Comparison of ENCODE assay signal across 8 mouse cellular contexts in genomic region chr12:86834416-86834772, GRCm38 (mm10). TPM values are rescaled to one million over a fixed set of nuclear protein-coding genes. Genes with fewer than 3 reads are reported as not detected.
DNase-seq lines count a peak whose midpoint lies in the region; ATAC-seq and TF ChIP-seq lines count a peak whose summit lies in the region.

No protein-coding gene starts in this region.

- ATAC-seq in hindbrain, embryonic 16.5 days, result no peak
- peak; percentile 24 to 34 for ATAC-seq in hematopoietic stem cell, adult 5-6 weeks (replicated peaks in 1 of 2; ENCODE audit: insufficient read depth in 1 of 2, low FRiP score in 2 of 2, low TSS enrichment in 1 of 2, low read depth in 1 of 2, poor library complexity in 2 of 2, severe bottlenecking in 2 of 2)

- 85% methylated on average over 3 of the region's 3 CpGs for whole genome bisulfite sequencing in hindbrain, embryonic 10.5 days
- 85% methylated on average over 3 of the region's 3 CpGs for WGBS in hindbrain, embryonic 16.5 days
- WGBS in small intestine, adult 2 months, result 64% methylated on average over 3 of the region's 3 CpGs

- H3K4me1 ChIP-seq in hindbrain, embryonic 10.5 days (replicated peaks), result peaks cover 49% of the 10 kb centered on the region
- peaks cover 17% of the 10 kb centered on the region for H3K4me1 ChIP-seq in hindbrain, embryonic 16.5 days (ENCODE audit: control insufficient read depth, insufficient read depth, low read depth, low read length)
- H3K4me1 ChIP-seq in small intestine, adult 2 months (ENCODE audit: control insufficient read depth, insufficient read depth, insufficient read length, low read length), result peaks cover 36% of the 10 kb centered on the region

- no peak for TF ChIP-seq CTCF in small intestine, adult 2 months (IDR thresholded peaks at IDR 0.05; ENCODE audit: extremely low read depth, insufficient read length, insufficient replicate concordance, low read depth, low read length)

- no peak for TF ChIP-seq POLR2A in small intestine, adult 2 months (IDR thresholded peaks at IDR 0.05; ENCODE audit: low read depth, low read length)

- H3K9ac ChIP-seq in hindbrain, embryonic 16.5 days (ENCODE audit: low read depth, low read length), result no peak overlapping the region

- DNase-seq in hindbrain, embryonic 10.5 days (ENCODE audit: low spot score), result no peak
- DNase-seq in MEL-GATA-1-ER (ENCODE audit: extremely low read depth, low read depth), result peak; percentile 93
- no peak for DNase-seq in urinary bladder, adult 18-20 months (ENCODE audit: low spot score in 2 of 2)
- DNase-seq in layer of hippocampus, postnatal 25 days (ENCODE audit: extremely low spot score in 1 of 2, low spot score in 1 of 2), result no peak
- no peak for DNase-seq in cerebellum, postnatal 25 days

- peaks cover 46% of the 10 kb centered on the region for H3K27me3 ChIP-seq in hindbrain, embryonic 10.5 days (ENCODE audit: insufficient read depth, poor library complexity, severe bottlenecking)
- no peaks in the 10 kb centered on the region for H3K27me3 ChIP-seq in hindbrain, embryonic 16.5 days (replicated peaks; ENCODE audit: control insufficient read depth, insufficient read depth, low read length)
- no peaks in the 10 kb centered on the region for H3K27me3 ChIP-seq in small intestine, adult 2 months (ENCODE audit: control insufficient read depth, insufficient read depth, low read length)

- H3K9me3 ChIP-seq in hindbrain, embryonic 10.5 days, result no peaks in the 10 kb centered on the region
- H3K9me3 ChIP-seq in hindbrain, embryonic 16.5 days (ENCODE audit: control insufficient read depth, low read length), result no peaks in the 10 kb centered on the region

- no peak overlapping the region for H3K4me2 ChIP-seq in hindbrain, embryonic 16.5 days (ENCODE audit: low read length)

- H3K36me3 ChIP-seq in hindbrain, embryonic 10.5 days, result no peaks in the 10 kb centered on the region
- no peaks in the 10 kb centered on the region for H3K36me3 ChIP-seq in hindbrain, embryonic 16.5 days (ENCODE audit: control insufficient read depth, insufficient read depth, low read length)
- no peaks in the 10 kb centered on the region for H3K36me3 ChIP-seq in small intestine, adult 2 months (ENCODE audit: control insufficient read depth, insufficient read depth, low read length)

- H3K27ac ChIP-seq in hindbrain, embryonic 10.5 days, result peak overlapping the region; percentile 23
- H3K27ac ChIP-seq in hindbrain, embryonic 16.5 days (ENCODE audit: low read depth, low read length), result no peak overlapping the region
- peak overlapping the region; percentile 87 for H3K27ac ChIP-seq in small intestine, adult 2 months (ENCODE audit: insufficient read depth, low read depth, low read length)

- no peak overlapping the region for H3K4me3 ChIP-seq in hindbrain, embryonic 10.5 days
- H3K4me3 ChIP-seq in hindbrain, embryonic 16.5 days (ENCODE audit: low read length), result no peak overlapping the region
- no peak overlapping the region for H3K4me3 ChIP-seq in small intestine, adult 2 months (ENCODE audit: low read depth, low read length)

RNA-seq across cellular contexts. Expression of gene Irf2bpl, which starts 50.2 kb away (rescaled TPM):
- polyA plus RNA-seq in hindbrain, embryonic 10.5 days (2016; fragmentation: Nextera tagmentation; extraction: Ambion mirVana), result 20.3 and 34.2 TPM in 2 replicates
- polyA plus RNA-seq in hindbrain, embryonic 16.5 days (2015; fragmentation: Nextera tagmentation; extraction: Ambion mirVana), result 49.7 and 56.6 TPM in 2 replicates
- total RNA-seq in hematopoietic stem cell, adult 5-6 weeks (2017), result 4.2 and 5.6 TPM in 2 replicates
- 17.5 and 30.5 TPM in 2 replicates for polyA plus RNA-seq in small intestine, adult 2 months (2012; rRNA removed)
- total RNA-seq in layer of hippocampus, postnatal 25 days (2021), result 10 to 100 TPM; 68.0 to 70.8 TPM
